Mouse (Mus musculus) limb, embryonic 14.5 days (tissue): ENCODE results near the gene Gramd4. TPM values are rescaled to one million over a fixed set of nuclear protein-coding genes. Genes with fewer than 3 reads are reported as not detected.
A peak's percentile ranks its signal among the peaks of the same experiment; 100 is the strongest.

ENCODE experiments used
- ATAC-seq: fragments of 200-750 bp; cut with Nextera tagmentation; 2 replicates; pipeline ENCODE4 v1.8.0; 2017; ENCODE audit warnings: low read depth, moderate number of reproducible peaks, moderate TSS enrichment; ENCODE audit not compliant: low FRiP score
- DNase-seq: peaks from one replicate; pipeline ENCODE4 v3.0.0-alpha.2; 2015; ENCODE audit warnings: low spot score
- H3K27ac ChIP-seq: fragments of 300-500 bp; sonication (generic); replicated peaks from 2 replicates; pipeline ENCODE4 v1.5.1; 2014; ENCODE audit warnings: low read depth, mild to moderate bottlenecking, low read length, moderate library complexity, mixed read lengths
- H3K27me3 ChIP-seq: fragments of 300-500 bp; sonication (generic); 2 replicates; pipeline ENCODE4 v1.6.1; 2014; ENCODE audit warnings: low read length, mixed read lengths; ENCODE audit not compliant: control insufficient read depth, insufficient read depth
- H3K36me3 ChIP-seq: fragments of 300-500 bp; sonication (generic); 2 replicates; pipeline ENCODE4 v1.6.1; 2014; ENCODE audit warnings: mild to moderate bottlenecking, low read length, moderate library complexity, mixed read lengths; ENCODE audit not compliant: control insufficient read depth, insufficient read depth
- H3K4me1 ChIP-seq: fragments of 300-500 bp; sonication (generic); 2 replicates; pipeline ENCODE4 v1.6.1; 2014; ENCODE audit warnings: antibody characterized with exemption, low read length, mixed read lengths; ENCODE audit not compliant: control insufficient read depth, insufficient read depth
- H3K4me2 ChIP-seq: fragments of 300-500 bp; sonication (generic); replicated peaks from 2 replicates; pipeline ENCODE4 v1.6.1; 2014; ENCODE audit warnings: low read depth, mild to moderate bottlenecking, low read length, moderate library complexity; ENCODE audit not compliant: severe bottlenecking
- H3K4me3 ChIP-seq: fragments of 300-500 bp; sonication (generic); replicated peaks from 2 replicates; pipeline ENCODE4 v1.5.1; 2014; ENCODE audit warnings: low read length
- H3K9ac ChIP-seq: fragments of 300-500 bp; sonication (generic); 2 replicates; pipeline ENCODE4 v1.6.1; 2014; ENCODE audit warnings: mild to moderate bottlenecking, low read depth, low read length, moderate library complexity; ENCODE audit not compliant: severe bottlenecking
- H3K9me3 ChIP-seq: fragments of 300-500 bp; sonication (generic); 2 replicates; pipeline ENCODE4 v1.6.1; 2016; ENCODE audit warnings: low read length; ENCODE audit not compliant: control insufficient read depth
- POLR2A ChIP-seq: fragments of 200-500 bp; IDR thresholded peaks from 2 replicates; pipeline ENCODE4 v1.8.0; 2012; ENCODE audit warnings: inconsistent platforms, mild to moderate bottlenecking, moderate library complexity, borderline replicate concordance; ENCODE audit not compliant: insufficient read depth, insufficient read length; ENCODE audit errors: extremely low read depth
- WGBS: fragments of 180-500 bp; shearing (Covaris S2); extraction: QIAGEN DNeasy Blood & Tissue Kit; methylation state at CpG from one replicate; pipeline ENCODE4 v1.1.7; 2014; 5-methylcytosine and 5-hydroxymethylcytosine counted together
- polyA plus RNA-seq, 2 experiments: library from polyadenylated mRNA; depleted of rRNA in 1 of 2; stranded (reverse) in 1 of 2; unstranded in 1 of 2; fragments of >200 nt; fragmentation: Nextera tagmentation in 1 of 2; extraction: Ambion mirVana in 1 of 2; gene quantifications; 2 replicates each; pipeline versions ENCODE4 v1.2.1 to v1.2.3; 2012 to 2014

Gene Gramd4
- polyA plus RNA-seq, 2 experiments, result 12.3 to 23.5 TPM

DNA sequence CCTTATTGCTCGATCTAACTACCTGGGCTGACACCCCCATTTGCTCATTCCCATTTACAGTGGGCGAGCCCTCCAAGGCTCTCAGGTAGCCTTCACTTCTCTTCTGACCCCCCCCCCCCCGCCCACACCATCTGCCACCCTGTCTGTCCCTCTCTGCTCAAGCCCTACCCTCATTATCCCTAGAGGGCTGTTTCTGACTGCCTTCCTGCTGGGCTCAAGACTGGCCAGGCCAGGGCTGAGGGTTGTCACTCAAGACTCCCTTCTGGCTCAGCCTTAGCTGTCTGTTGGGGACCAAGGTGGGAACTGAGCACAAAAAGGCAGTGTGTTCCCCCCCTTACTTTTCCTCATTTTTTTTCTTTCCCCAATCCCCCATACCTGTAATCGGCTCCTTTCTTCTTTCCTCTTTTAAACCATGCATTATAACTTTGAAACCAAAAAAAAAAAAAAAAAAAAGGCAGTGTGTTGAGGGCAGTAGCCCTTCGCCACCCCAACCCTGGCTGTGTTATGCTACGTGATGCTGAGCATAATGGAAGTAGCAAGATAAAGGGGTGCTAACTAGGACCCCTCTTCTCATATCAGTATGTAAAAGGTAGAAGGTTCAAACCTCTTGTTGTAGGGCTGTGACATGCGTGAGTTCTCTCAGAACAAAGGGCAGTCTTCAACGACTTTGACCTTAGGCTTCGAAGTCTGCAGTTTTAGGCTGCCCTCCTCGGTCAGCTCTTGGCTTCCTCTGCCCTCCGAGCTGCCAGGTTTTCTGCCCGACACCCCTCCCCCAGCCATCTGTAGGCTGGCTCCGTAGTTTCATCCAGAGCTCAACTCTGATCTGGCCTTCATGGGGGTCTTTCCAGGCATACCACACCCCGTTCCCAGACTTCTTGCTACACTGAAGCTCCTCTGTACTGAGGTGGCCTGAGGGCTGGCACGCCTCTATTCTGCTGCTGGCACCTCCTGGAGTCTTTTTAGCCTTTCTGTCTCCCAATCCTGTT lies 59.9 kb downstream of the Gramd4 start:
- H3K27me3 ChIP-seq, result no peaks in the 10 kb centered on the region
- H3K9me3 ChIP-seq, result no peaks in the 10 kb centered on the region
- TF ChIP-seq POLR2A, result no peak
- H3K4me1 ChIP-seq, result peaks cover 13% of the 10 kb centered on the region
- ATAC-seq (no peak), DNase-seq (no peak)
- H3K27ac ChIP-seq, result no peak overlapping the region
- no peak overlapping the region for H3K9ac ChIP-seq
- H3K4me3 ChIP-seq, result no peak overlapping the region
- peaks cover 20% of the 10 kb centered on the region for H3K36me3 ChIP-seq
- WGBS, result 48% methylated on average over 15 of the region's 15 CpGs
- no peak overlapping the region for H3K4me2 ChIP-seq

DNA sequence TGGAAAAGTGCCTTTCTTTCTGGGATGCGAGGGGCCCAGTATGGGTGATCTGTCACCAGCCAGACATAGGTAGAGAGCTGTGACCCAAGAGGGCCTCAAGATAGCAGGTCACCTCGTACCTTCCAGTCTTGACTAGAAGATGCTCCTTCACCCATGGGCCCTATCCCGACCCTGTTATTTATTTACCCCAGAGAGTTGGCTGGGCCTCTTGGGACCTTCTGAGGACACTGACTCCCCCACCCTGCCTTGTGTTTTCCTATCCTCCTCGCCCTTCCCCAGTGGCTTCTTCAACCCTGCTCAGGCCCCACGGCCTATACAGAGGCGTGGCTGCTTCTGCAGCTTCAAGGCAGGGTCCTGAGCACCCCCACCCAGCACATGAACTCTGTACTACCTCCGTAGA lies 61.7 kb downstream of the Gramd4 start:
- peaks cover 30% of the 10 kb centered on the region for H3K36me3 ChIP-seq
- DNase-seq (no peak), ATAC-seq (no peak)
- 92% methylated on average over 7 of the region's 7 CpGs for WGBS
- H3K4me2 ChIP-seq, result no peak overlapping the region
- H3K4me3 ChIP-seq, result no peak overlapping the region
- H3K27me3 ChIP-seq, result no peaks in the 10 kb centered on the region
- H3K4me1 ChIP-seq, result no peaks in the 10 kb centered on the region
- H3K9ac ChIP-seq, result no peak overlapping the region
- no peak overlapping the region for H3K27ac ChIP-seq
- no peaks in the 10 kb centered on the region for H3K9me3 ChIP-seq
- TF ChIP-seq POLR2A, result no peak

- H3K9ac ChIP-seq, result no peak overlapping the region
- H3K4me3 ChIP-seq, result no peak overlapping the region
- H3K27me3 ChIP-seq, result no peaks in the 10 kb centered on the region
- no peaks in the 10 kb centered on the region for H3K9me3 ChIP-seq
- H3K27ac ChIP-seq, result no peak overlapping the region
- ATAC-seq, result no peak
- DNase-seq, result no peak
- H3K4me2 ChIP-seq, result no peak overlapping the region
- WGBS, result 92% methylated on average over 9 of the region's 9 CpGs
- TF ChIP-seq POLR2A, result no peak
- peaks cover 46% of the 10 kb centered on the region for H3K36me3 ChIP-seq
- no peaks in the 10 kb centered on the region for H3K4me1 ChIP-seq
These were observed 64.9 kb downstream of the Gramd4 start for GRCm38 (mm10) chr15:86122261-86122949.

GRCm38 (mm10) chr15:86123409-86123808 lies 65.9 kb downstream of the Gramd4 start:
- Histone ChIP-seq H3K4me1 (no peaks in the 10 kb centered on the region), H3K9ac (no peak overlapping the region), H3K36me3 (peaks cover 55% of the 10 kb centered on the region), H3K4me2 (no peak overlapping the region), H3K9me3 (no peaks in the 10 kb centered on the region), H3K27me3 (no peaks in the 10 kb centered on the region), H3K27ac (no peak overlapping the region), H3K4me3 (no peak overlapping the region)
- 89% methylated on average over 4 of the region's 4 CpGs for WGBS
- TF ChIP-seq POLR2A, result no peak
- no peak for ATAC-seq
- no peak for DNase-seq

- peak; percentile 56 for DNase-seq
These were observed 66.9 kb downstream of the Gramd4 start for GRCm38 (mm10) chr15:86124359-86124758.

More at GRCm38 (mm10) chr15:86124359-86124758, 66.9 kb downstream of the Gramd4 start:
- Histone ChIP-seq H3K9me3 (no peaks in the 10 kb centered on the region), H3K36me3 (peaks cover 60% of the 10 kb centered on the region), H3K27ac (no peak overlapping the region), H3K4me1 (no peaks in the 10 kb centered on the region), H3K4me3 (no peak overlapping the region), H3K9ac (no peak overlapping the region), H3K4me2 (no peak overlapping the region), H3K27me3 (no peaks in the 10 kb centered on the region)
- no peak; the same call in 1 of the 2 replicates for ATAC-seq
- no peak for TF ChIP-seq POLR2A
- WGBS, result 46% methylated on average over 1 of the region's 1 CpGs
